Mouse (Mus musculus) testis, adult 2 months (tissue): ENCODE measurements around the gene Dtnb.

Experiments used
- CTCF ChIP-seq: fragments of 200-500 bp; IDR thresholded peaks from 2 replicates; pipeline ENCODE4 v1.5.1; 2012; ENCODE audit warnings: low read depth, mild to moderate bottlenecking, inconsistent platforms, low read length, moderate library complexity; ENCODE audit not compliant: control insufficient read depth, insufficient read depth, insufficient replicate concordance
- POLR2A ChIP-seq: fragments of 200-500 bp; IDR thresholded peaks from 2 replicates; pipeline ENCODE4 v1.6.1; 2012; ENCODE audit warnings: low read depth, mild to moderate bottlenecking, inconsistent platforms, low read length, moderate library complexity; ENCODE audit not compliant: control insufficient read depth

- TF ChIP-seq POLR2A (no peak), CTCF (no peak)
Measured at GRCm38 (mm10) chr12:3619021-3619367, 46.8 kb downstream of the Dtnb start.
